Mouse (Mus musculus) fat pad, adult 2 months (tissue): ENCODE data around the gene Hcfc1.

Experiments used
- DNase-seq: peaks from one replicate; pipeline ENCODE4 v3.0.0-alpha.2; 2011; ENCODE audit warnings: low read depth, low spot score; ENCODE audit errors: extremely low read depth

The Hcfc1 gene

GRCm38 (mm10) chrX:73942294-73942693 lies 23.9 kb downstream of the Hcfc1 start:
- no peak for DNase-seq

- no peak for DNase-seq
Observed at GRCm38 (mm10) chrX:73941860-73942259, 24.3 kb downstream of the Hcfc1 start.

- no peak for DNase-seq
Observed at GRCm38 (mm10) chrX:73931871-73932270, 34.3 kb downstream of the Hcfc1 start.

- DNase-seq: no peak
Observed at GRCm38 (mm10) chrX:73930402-73931062, 35.6 kb downstream of the Hcfc1 start, which contains the start of gene Renbp. Gene Renbp (minus strand): TSS chrX:73930850.

- no peak for DNase-seq
Observed at GRCm38 (mm10) chrX:73922550-73922882, 43.6 kb downstream of the Hcfc1 start.

- peak; percentile 33 for DNase-seq
Observed at GRCm38 (mm10) chrX:73921823-73922549, 44.2 kb downstream of the Hcfc1 start, which contains the start of the genes Arhgap4 and Naa10. Gene Arhgap4 (minus strand): TSS chrX:73921870. Gene Naa10 (minus strand): TSS chrX:73921944.

- DNase-seq: no peak
Observed at GRCm38 (mm10) chrX:73921285-73921822, 44.8 kb downstream of the Hcfc1 start.

GRCm38 (mm10) chrX:73918631-73919030 lies 47.5 kb downstream of the Hcfc1 start:
- no peak for DNase-seq

- no peak for DNase-seq
Observed at GRCm38 (mm10) chrX:73916945-73917344, 49.2 kb downstream of the Hcfc1 start.

GRCm38 (mm10) chrX:73914827-73915703 lies 51.1 kb downstream of the Hcfc1 start:
- peak; percentile 85 for DNase-seq

- no peak for DNase-seq
Observed at GRCm38 (mm10) chrX:73911588-73911987, 54.6 kb downstream of the Hcfc1 start.

- DNase-seq: no peak
Observed at GRCm38 (mm10) chrX:73911156-73911555, 55.0 kb downstream of the Hcfc1 start.

GRCm38 (mm10) chrX:73910451-73910850 lies 55.7 kb downstream of the Hcfc1 start:
- no peak for DNase-seq

- DNase-seq: no peak
Observed at GRCm38 (mm10) chrX:73910049-73910448, 56.1 kb downstream of the Hcfc1 start.

GRCm38 (mm10) chrX:73897959-73898358 lies 68.2 kb downstream of the Hcfc1 start:
- no peak for DNase-seq

GRCm38 (mm10) chrX:73895719-73896118 lies 70.4 kb downstream of the Hcfc1 start, which contains the start of gene L1cam:
Gene L1cam (minus strand): TSS chrX:73896105.
- DNase-seq: no peak

- no peak for DNase-seq
Observed at GRCm38 (mm10) chrX:73892833-73893232, 73.3 kb downstream of the Hcfc1 start.
